Mouse (Mus musculus): ENCODE measurements around the gene Eddm3b. TPM values are rescaled to one million over a fixed set of nuclear protein-coding genes. Genes with fewer than 3 reads are reported as not detected.
"Not testable (repeated sequence)": the region's sequence is repeated elsewhere in the genome, so short reads cannot be mapped to it uniquely, and the experiment has no call there.

The Eddm3b gene
- total RNA-seq, 2 experiments from 2014 or later, result not detected

- DNase-seq, result no peak
These were observed 30.2 kb downstream of the Eddm3b start for GRCm38 (mm10) chr14:51144451-51144850.

- DNase-seq, result no peak
These were observed 31.3 kb downstream of the Eddm3b start for GRCm38 (mm10) chr14:51145521-51145920.

GRCm38 (mm10) chr14:51146685-51147084, 32.5 kb downstream of the Eddm3b start, which contains the start of gene Rnase1:
Rnase1 (minus strand) TSS chr14:51146785.
- no peak for DNase-seq

- no peak for DNase-seq
These were observed 33.8 kb downstream of the Eddm3b start for GRCm38 (mm10) chr14:51148006-51148405.

GRCm38 (mm10) chr14:51149164-51149563, 34.9 kb downstream of the Eddm3b start:
- DNase-seq, result no peak

- DNase-seq, result no peak
These were observed 36.1 kb downstream of the Eddm3b start for GRCm38 (mm10) chr14:51150206-51150831.

- no peak for DNase-seq
These were observed 38.1 kb downstream of the Eddm3b start for GRCm38 (mm10) chr14:51152249-51152870.

- no peak for DNase-seq
These were observed 42.0 kb downstream of the Eddm3b start for GRCm38 (mm10) chr14:51156056-51156735.

- no peak for DNase-seq
These were observed 42.5 kb downstream of the Eddm3b start for GRCm38 (mm10) chr14:51156736-51157068.

- DNase-seq, result no peak
These were observed 42.8 kb downstream of the Eddm3b start for GRCm38 (mm10) chr14:51157072-51157471.

- not testable (repeated sequence) for DNase-seq
These were observed 47.8 kb downstream of the Eddm3b start, which contains the start of gene Rnase2b for GRCm38 (mm10) chr14:51161976-51162375. Rnase2b (plus strand) TSS chr14:51162260.

GRCm38 (mm10) chr14:51163323-51163722, 49.1 kb downstream of the Eddm3b start:
- not testable (repeated sequence) for DNase-seq

GRCm38 (mm10) chr14:51165435-51165834, 51.2 kb downstream of the Eddm3b start:
- DNase-seq, result no peak

GRCm38 (mm10) chr14:51166068-51166467, 51.8 kb downstream of the Eddm3b start:
- no peak for DNase-seq

Other genes starting within 250 kb of the Eddm3b start
- gene Tep1, start 243.9 kb upstream of the Eddm3b start, total RNA-seq (2021), result 10 to 100 TPM in 1 of 2 experiments, 1 to 10 TPM in 1; 9.3 to 12.3 TPM
- gene Klhl33, start 216.9 kb upstream of the Eddm3b start, total RNA-seq (2021), result 1 to 10 TPM in 1 of 2 experiments, under 1 TPM in 1; 0.86 to 1.1 TPM
- 10 to 100 TPM; 64.2 to 65.8 TPM for gene Osgep, start 189.5 kb upstream of the Eddm3b start, total RNA-seq (2021)
- gene Apex1, start 189.5 kb upstream of the Eddm3b start, total RNA-seq (2021), result 10 to 100 TPM; 49.5 to 52.9 TPM
- 10 to 100 TPM; 25.7 to 27.2 TPM for gene Pip4p1, start 183.6 kb upstream of the Eddm3b start, total RNA-seq (2021)
- 10 to 100 TPM; 11.1 to 13.9 TPM for gene Pnp, start 183.3 kb upstream of the Eddm3b start, total RNA-seq (2021)
- 10 to 100 TPM; 11.1 to 15.0 TPM for gene Gm49342, start 169.9 kb upstream of the Eddm3b start, total RNA-seq (2021)
- gene Pnp2, start 158.4 kb upstream of the Eddm3b start, total RNA-seq (2021), result 1 to 10 TPM in 1 of 2 experiments, under 1 TPM in 1; 0.81 to 1.2 TPM
- gene Rnase10, start 106.7 kb upstream of the Eddm3b start, total RNA-seq (2021), result under 1 TPM in 1 of 2 experiments, not detected in 1; 0.17 TPM
- not detected for gene Rnase9, start 72.6 kb upstream of the Eddm3b start, total RNA-seq (2021)
- not detected for gene Rnase11, start 64.3 kb upstream of the Eddm3b start, total RNA-seq (2021)
- not detected for gene Rnase12, start 56.8 kb upstream of the Eddm3b start, total RNA-seq (2021)
- gene Olfr750, start 40.0 kb upstream of the Eddm3b start, total RNA-seq (2021), result not detected
- 10 to 100 TPM; 30.4 to 31.7 TPM for gene Rnase4, start 23.3 kb upstream of the Eddm3b start, total RNA-seq (2021)
- 1 to 10 TPM; 2.2 to 3.3 TPM for gene Ang, start 23.3 kb upstream of the Eddm3b start, total RNA-seq (2021)
- under 1 TPM; 0.34 to 0.69 TPM for gene Rnase6, start 9.5 kb downstream of the Eddm3b start, total RNA-seq (2021)
- gene Rnase1, start 32.4 kb downstream of the Eddm3b start, total RNA-seq (2021), result under 1 TPM; 0.55 to 0.99 TPM
- not detected for gene Rnase2b, start 47.8 kb downstream of the Eddm3b start, total RNA-seq (2021)
- gene Ang2, start 84.7 kb downstream of the Eddm3b start, total RNA-seq (2021), result not detected
- gene Ear14, start 89.0 kb downstream of the Eddm3b start, total RNA-seq (2021), result not detected
- not detected for gene Rnase2a, start 141.7 kb downstream of the Eddm3b start, total RNA-seq (2021)
- gene Gm7247, start 247.3 kb downstream of the Eddm3b start, total RNA-seq (2021), result not detected